Mouse (Mus musculus) lung, postnatal 0 days (tissue): Measurements from ENCODE around the gene Arhgef28. TPM values are rescaled to one million over a fixed set of nuclear protein-coding genes. Genes with fewer than 3 reads are reported as not detected.

ENCODE experiments used
- ATAC-seq: fragments of 200-750 bp; cut with Nextera tagmentation; 2 replicates; pipeline ENCODE4 v1.8.0; 2017; ENCODE audit warnings: moderate library complexity
- DNase-seq: peaks from one replicate; pipeline ENCODE4 v3.0.0-alpha.2; 2016; ENCODE audit warnings: low spot score
- H3K27ac ChIP-seq: fragments of 300-500 bp; sonication (generic); 2 replicates; pipeline ENCODE4 v1.5.1; 2014; ENCODE audit warnings: antibody characterized with exemption, mild to moderate bottlenecking, low read length, mixed read lengths
- H3K27me3 ChIP-seq: fragments of 300-500 bp; sonication (generic); replicated peaks from 2 replicates; pipeline ENCODE4 v1.6.1; 2014; ENCODE audit warnings: low read length, mixed read lengths; ENCODE audit not compliant: insufficient read depth
- H3K36me3 ChIP-seq: fragments of 300-500 bp; sonication (generic); 2 replicates; pipeline ENCODE4 v1.6.1; 2014; ENCODE audit warnings: low read length, mixed read lengths; ENCODE audit not compliant: insufficient read depth
- H3K4me1 ChIP-seq: fragments of 300-500 bp; sonication (generic); 2 replicates; pipeline ENCODE4 v1.6.1; 2014; ENCODE audit warnings: antibody characterized with exemption, low read depth, low read length, mixed read lengths; ENCODE audit not compliant: insufficient read depth
- H3K4me2 ChIP-seq: fragments of 300-500 bp; sonication (generic); replicated peaks from 2 replicates; pipeline ENCODE4 v1.6.1; 2014; ENCODE audit warnings: low read depth, mild to moderate bottlenecking, low read length, moderate library complexity, mixed read lengths
- H3K4me3 ChIP-seq: fragments of 300-500 bp; sonication (generic); 2 replicates; pipeline ENCODE4 v1.5.1; 2014; ENCODE audit warnings: low read depth, low read length
- H3K9ac ChIP-seq: fragments of 300-500 bp; sonication (generic); replicated peaks from 2 replicates; pipeline ENCODE4 v1.6.1; 2014; ENCODE audit warnings: low read depth, mild to moderate bottlenecking
- H3K9me3 ChIP-seq: fragments of 300-500 bp; sonication (generic); 2 replicates; pipeline ENCODE4 v1.6.1; 2016; ENCODE audit warnings: low read length, mixed read lengths
- CTCF ChIP-seq: IDR thresholded peaks from 2 replicates; pipeline ENCODE4 v1.5.1; 2016; ENCODE audit warnings: antibody characterized with exemption, mild to moderate bottlenecking
- EP300 ChIP-seq: IDR thresholded peaks from 2 replicates; pipeline ENCODE4 v1.6.1; 2016; ENCODE audit warnings: antibody characterized with exemption, mild to moderate bottlenecking, control low read depth
- WGBS: fragments of 180-500 bp; shearing (Covaris S2); extraction: QIAGEN DNeasy Blood & Tissue Kit; methylation state at CpG from one replicate; pipeline ENCODE4 v1.1.7; 2014; 5-methylcytosine and 5-hydroxymethylcytosine counted together
- polyA plus RNA-seq: library from polyadenylated mRNA; unstranded; fragments of >200 nt; fragmentation: Nextera tagmentation; extraction: Ambion mirVana; gene quantifications from 2 replicates; pipeline ENCODE4 v1.2.1, GENCODE M21; 2015

Arhgef28 gene
- polyA plus RNA-seq, 1 experiment from 2014 or later: 53.0 TPM

GRCm38 (mm10) chr13:98187904-98188303, 18.3 kb downstream of the Arhgef28 start:
- no peak for ATAC-seq
- no peak for TF ChIP-seq CTCF
- TF ChIP-seq EP300: no peak
- no peak for DNase-seq

GRCm38 (mm10) chr13:98186179-98186578, 20.1 kb downstream of the Arhgef28 start:
- TF ChIP-seq EP300 (no peak), CTCF (no peak)
- Histone ChIP-seq H3K27me3 (no peaks in the 10 kb centered on the region), H3K4me2 (no peak overlapping the region), H3K4me3 (no peak overlapping the region), H3K9me3 (no peaks in the 10 kb centered on the region), H3K27ac (no peak overlapping the region), H3K9ac (no peak overlapping the region), H3K4me1 (no peaks in the 10 kb centered on the region), H3K36me3 (no peaks in the 10 kb centered on the region)
- WGBS: 59% methylated on average over 5 of the region's 5 CpGs
- ATAC-seq: no peak
- no peak for DNase-seq

More at GRCm38 (mm10) chr13:98187904-98188303, 18.3 kb downstream of the Arhgef28 start:
- Histone ChIP-seq H3K27ac (no peak overlapping the region), H3K27me3 (no peaks in the 10 kb centered on the region), H3K9me3 (no peaks in the 10 kb centered on the region), H3K4me3 (no peak overlapping the region), H3K9ac (no peak overlapping the region), H3K4me1 (no peaks in the 10 kb centered on the region), H3K36me3 (no peaks in the 10 kb centered on the region), H3K4me2 (no peak overlapping the region)
- 100% methylated on average over 1 of the region's 1 CpGs for WGBS

GRCm38 (mm10) chr13:98184632-98185031, 21.6 kb downstream of the Arhgef28 start:
- WGBS: 53% methylated on average over 3 of the region's 3 CpGs
- TF ChIP-seq CTCF (no peak), EP300 (no peak)
- Histone ChIP-seq H3K27ac (no peak overlapping the region), H3K4me1 (no peaks in the 10 kb centered on the region), H3K36me3 (no peaks in the 10 kb centered on the region), H3K27me3 (no peaks in the 10 kb centered on the region), H3K4me2 (no peak overlapping the region), H3K9ac (no peak overlapping the region), H3K4me3 (no peak overlapping the region), H3K9me3 (no peaks in the 10 kb centered on the region)
- DNase-seq (no peak), ATAC-seq (no peak)

- ATAC-seq: peak; percentile 97
- Histone ChIP-seq H3K27me3 (no peaks in the 10 kb centered on the region), H3K36me3 (no peaks in the 10 kb centered on the region), H3K9me3 (no peaks in the 10 kb centered on the region), H3K9ac (no peak overlapping the region), H3K4me3 (no peak overlapping the region), H3K4me2 (no peak overlapping the region; the same call in 1 of the 2 replicates), H3K27ac (peak overlapping the region; percentile 71), H3K4me1 (no peaks in the 10 kb centered on the region)
- peak; percentile 86 for DNase-seq
- 62% methylated on average over 21 of the region's 21 CpGs for WGBS
- TF ChIP-seq EP300: no peak
- no peak for TF ChIP-seq CTCF
These were observed 22.9 kb downstream of the Arhgef28 start for GRCm38 (mm10) chr13:98183157-98183878.

GRCm38 (mm10) chr13:98182330-98182729, 23.9 kb downstream of the Arhgef28 start:
- H3K27me3 ChIP-seq: no peaks in the 10 kb centered on the region
- WGBS: 92% methylated on average over 11 of the region's 11 CpGs
- H3K4me2 ChIP-seq: no peak overlapping the region
- no peak for ATAC-seq
- no peak overlapping the region for H3K9ac ChIP-seq
- H3K4me1 ChIP-seq: no peaks in the 10 kb centered on the region
- no peaks in the 10 kb centered on the region for H3K36me3 ChIP-seq
- peak overlapping the region; percentile 71; the same call in 1 of the 2 replicates for H3K27ac ChIP-seq
- DNase-seq: no peak
- no peaks in the 10 kb centered on the region for H3K9me3 ChIP-seq
- no peak overlapping the region for H3K4me3 ChIP-seq
- TF ChIP-seq EP300: no peak
- no peak for TF ChIP-seq CTCF

- 69% methylated on average over 8 of the region's 8 CpGs for whole genome bisulfite sequencing
- Histone ChIP-seq H3K4me1 (no peaks in the 10 kb centered on the region), H3K36me3 (no peaks in the 10 kb centered on the region), H3K27me3 (no peaks in the 10 kb centered on the region), H3K27ac (no peak overlapping the region), H3K9me3 (no peaks in the 10 kb centered on the region), H3K4me2 (no peak overlapping the region), H3K9ac (no peak overlapping the region), H3K4me3 (no peak overlapping the region)
- no peak for DNase-seq
- ATAC-seq: no peak
- TF ChIP-seq CTCF: no peak
- TF ChIP-seq EP300: no peak
These were observed 25.6 kb downstream of the Arhgef28 start for GRCm38 (mm10) chr13:98180636-98181035.
